Mouse (Mus musculus): ENCODE data around the gene Unc13b. TPM values are rescaled to one million over a fixed set of nuclear protein-coding genes. Genes with fewer than 3 reads are reported as not detected.

Unc13b gene
- total RNA-seq, 2 experiments from 2014 or later, result 10.0 to 13.1 TPM

Other genes starting within 250 kb of the Unc13b start
- not detected for gene Fam205a1, start 205.1 kb upstream of the Unc13b start, total RNA-seq (2021)
- gene Gm12394, start 202.2 kb upstream of the Unc13b start, total RNA-seq (2021), result not detected
- not detected for gene Fam205c, start 184.7 kb upstream of the Unc13b start, total RNA-seq (2021)
- 1 to 10 TPM; 2.4 to 6.3 TPM for gene Phf24, start 142.3 kb upstream of the Unc13b start, total RNA-seq (2021)
- gene Dnajb5, start 109.1 kb upstream of the Unc13b start, total RNA-seq (2021), result 10 to 100 TPM; 19.4 to 20.4 TPM
- not detected for gene 1700022I11Rik, start 89.3 kb upstream of the Unc13b start, total RNA-seq (2021)
- 100 to 1,000 TPM; 238 to 252 TPM for gene Vcp, start 58.4 kb upstream of the Unc13b start, total RNA-seq (2021)
- 10 to 100 TPM in 1 of 2 experiments, 1 to 10 TPM in 1; 7.3 to 11.7 TPM for gene Fancg, start 48.4 kb upstream of the Unc13b start, total RNA-seq (2021)
- 10 to 100 TPM; 22.0 to 25.8 TPM for gene Pigo, start 33.1 kb upstream of the Unc13b start, total RNA-seq (2021)
- gene Stoml2, start 27.2 kb upstream of the Unc13b start, total RNA-seq (2021), result 100 to 1,000 TPM; 177 to 190 TPM
- 10 to 100 TPM; 24.1 to 28.3 TPM for gene Fam214b, start 12.7 kb upstream of the Unc13b start, total RNA-seq (2021)
- gene Atp8b5, start 208.2 kb downstream of the Unc13b start, total RNA-seq (2021), result under 1 TPM; 0.36 to 0.73 TPM

Measured in adrenal gland, postnatal 10 days (tissue).